Mouse (Mus musculus) heart, embryonic 16.5 days (tissue): ENCODE measurements around the gene Tlk1. TPM values are rescaled to one million over a fixed set of nuclear protein-coding genes. Genes with fewer than 3 reads are reported as not detected.

Experiments
- ATAC-seq: fragments of 200-750 bp; cut with Nextera tagmentation; replicated peaks from 2 replicates; pipeline ENCODE4 v1.8.0; 2017; ENCODE audit warnings: moderate number of reproducible peaks; ENCODE audit not compliant: insufficient read depth, low FRiP score; ENCODE audit errors: extremely low read depth
- H3K27ac ChIP-seq: fragments of 300-500 bp; sonication (generic); 2 replicates; pipeline ENCODE4 v1.5.1; 2014; ENCODE audit warnings: mild to moderate bottlenecking, low read length, control low read depth, moderate library complexity
- H3K27me3 ChIP-seq: fragments of 300-500 bp; sonication (generic); 2 replicates; pipeline ENCODE4 v1.6.1; 2014; ENCODE audit warnings: low read length, mixed read lengths; ENCODE audit not compliant: control insufficient read depth, insufficient read depth
- H3K36me3 ChIP-seq: fragments of 300-500 bp; sonication (generic); 2 replicates; pipeline ENCODE4 v1.6.1; 2014; ENCODE audit not compliant: control insufficient read depth, insufficient read depth
- H3K4me1 ChIP-seq: fragments of 300-500 bp; sonication (generic); 2 replicates; pipeline ENCODE4 v1.6.1; 2014; ENCODE audit warnings: low read length, mixed read lengths; ENCODE audit not compliant: control insufficient read depth, insufficient read depth
- H3K4me2 ChIP-seq: fragments of 300-500 bp; sonication (generic); 2 replicates; pipeline ENCODE4 v1.6.1; 2014; ENCODE audit warnings: low read depth, mild to moderate bottlenecking, control low read depth, low read length
- H3K4me3 ChIP-seq: fragments of 300-500 bp; sonication (generic); 2 replicates; pipeline ENCODE4 v1.5.1; 2014; ENCODE audit warnings: mild to moderate bottlenecking, control low read depth, low read length
- H3K9ac ChIP-seq: fragments of 300-500 bp; sonication (generic); 2 replicates; pipeline ENCODE4 v1.6.1; 2014; ENCODE audit warnings: low read length, control low read depth
- H3K9me3 ChIP-seq: fragments of 300-500 bp; sonication (generic); replicated peaks from 2 replicates; pipeline ENCODE4 v1.6.1; 2016; ENCODE audit warnings: low read length; ENCODE audit not compliant: control insufficient read depth
- WGBS: fragments of 180-500 bp; shearing (Covaris S2); extraction: QIAGEN DNeasy Blood & Tissue Kit; methylation state at CpG from one replicate; pipeline ENCODE4 v1.1.7; 2014; 5-methylcytosine and 5-hydroxymethylcytosine counted together
- polyA plus RNA-seq: library from polyadenylated mRNA; unstranded; fragments of >200 nt; fragmentation: Nextera tagmentation; extraction: Ambion mirVana; gene quantifications from 2 replicates; pipeline ENCODE4 v1.2.1, GENCODE M21; 2015

The Tlk1 gene
- polyA plus RNA-seq, 1 experiment from 2014 or later = 19.4 TPM

- Histone ChIP-seq H3K27ac (no peak overlapping the region), H3K4me3 (no peak overlapping the region), H3K9me3 (no peaks in the 10 kb centered on the region), H3K4me2 (no peak overlapping the region), H3K36me3 (peaks cover 38% of the 10 kb centered on the region), H3K27me3 (no peaks in the 10 kb centered on the region), H3K4me1 (no peaks in the 10 kb centered on the region), H3K9ac (no peak overlapping the region)
- 90% methylated on average over 5 of the region's 5 CpGs for WGBS
- no peak for ATAC-seq
Measured at GRCm38 (mm10) chr2:70741901-70742300, 83.6 kb downstream of the Tlk1 start.

- ATAC-seq = no peak
- WGBS = 77% methylated on average over 5 of the region's 5 CpGs
- peaks cover 4% of the 10 kb centered on the region; the same call in 1 of the 2 replicates for H3K4me1 ChIP-seq
Measured at GRCm38 (mm10) chr2:70736008-70736407, 89.5 kb downstream of the Tlk1 start.

GRCm38 (mm10) chr2:70735534-70735933 is 90.0 kb downstream of the Tlk1 start:
- Histone ChIP-seq H3K27ac (no peak overlapping the region), H3K9ac (no peak overlapping the region), H3K4me3 (no peak overlapping the region), H3K36me3 (peaks cover 13% of the 10 kb centered on the region), H3K9me3 (no peaks in the 10 kb centered on the region), H3K4me2 (no peak overlapping the region), H3K4me1 (peaks cover 4% of the 10 kb centered on the region; the same call in 1 of the 2 replicates), H3K27me3 (no peaks in the 10 kb centered on the region)
- ATAC-seq = no peak
- 64% methylated on average over 4 of the region's 4 CpGs for WGBS

More at GRCm38 (mm10) chr2:70736008-70736407, 89.5 kb downstream of the Tlk1 start:
- no peak overlapping the region for H3K4me3 ChIP-seq
- H3K9ac ChIP-seq = no peak overlapping the region
- H3K27me3 ChIP-seq = no peaks in the 10 kb centered on the region
- no peaks in the 10 kb centered on the region for H3K9me3 ChIP-seq
- no peak overlapping the region for H3K27ac ChIP-seq
- H3K36me3 ChIP-seq = peaks cover 13% of the 10 kb centered on the region
- H3K4me2 ChIP-seq = no peak overlapping the region

DNA sequence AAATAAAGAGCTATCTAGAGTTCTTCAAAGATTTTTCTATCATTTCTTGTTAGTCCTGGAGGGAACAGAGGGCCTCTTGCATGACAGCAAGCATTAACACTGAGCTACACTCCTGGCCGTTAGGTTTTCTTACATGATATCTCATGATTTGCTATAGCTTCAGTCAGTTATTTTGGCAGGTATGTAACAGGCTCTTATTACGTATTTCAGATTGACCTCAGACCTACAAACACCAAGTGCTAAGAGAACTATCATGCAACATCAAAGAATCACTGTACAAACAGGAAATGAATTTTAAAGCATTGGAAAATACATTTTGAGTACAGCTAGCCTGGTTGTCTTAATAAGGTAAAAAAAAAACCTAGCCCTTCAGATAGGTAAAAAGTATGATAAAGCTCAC is 98.4 kb downstream of the Tlk1 start:
- no peak overlapping the region for H3K9ac ChIP-seq
- 81% methylated on average over 2 of the region's 2 CpGs for WGBS
- ATAC-seq = no peak
- H3K4me1 ChIP-seq = peaks cover 4% of the 10 kb centered on the region; the same call in 1 of the 2 replicates
- no peak overlapping the region for H3K4me3 ChIP-seq
- H3K36me3 ChIP-seq = peaks cover 21% of the 10 kb centered on the region
- no peaks in the 10 kb centered on the region for H3K9me3 ChIP-seq
- H3K27ac ChIP-seq = no peak overlapping the region
- H3K27me3 ChIP-seq = no peaks in the 10 kb centered on the region
- H3K4me2 ChIP-seq = no peak overlapping the region

GRCm38 (mm10) chr2:70723610-70724243 is 101.8 kb downstream of the Tlk1 start:
- no peak overlapping the region for H3K9ac ChIP-seq
- no peak for ATAC-seq
- H3K9me3 ChIP-seq = no peaks in the 10 kb centered on the region
- no peak overlapping the region for H3K4me3 ChIP-seq
- H3K4me1 ChIP-seq = no peaks in the 10 kb centered on the region
- no peak overlapping the region for H3K27ac ChIP-seq
- peaks cover 39% of the 10 kb centered on the region for H3K36me3 ChIP-seq
- WGBS = 89% methylated on average over 9 of the region's 9 CpGs
- H3K27me3 ChIP-seq = no peaks in the 10 kb centered on the region
- no peak overlapping the region for H3K4me2 ChIP-seq

- H3K4me3 ChIP-seq = no peak overlapping the region
- H3K4me1 ChIP-seq = no peaks in the 10 kb centered on the region
- H3K27ac ChIP-seq = no peak overlapping the region
- H3K9me3 ChIP-seq = no peaks in the 10 kb centered on the region
- no peak for ATAC-seq
- no peak overlapping the region for H3K9ac ChIP-seq
- H3K36me3 ChIP-seq = peaks cover 37% of the 10 kb centered on the region
- no peak overlapping the region for H3K4me2 ChIP-seq
- 86% methylated on average over 4 of the region's 4 CpGs for WGBS
- H3K27me3 ChIP-seq = no peaks in the 10 kb centered on the region
Measured at GRCm38 (mm10) chr2:70710878-70711277, 114.7 kb downstream of the Tlk1 start.

DNA sequence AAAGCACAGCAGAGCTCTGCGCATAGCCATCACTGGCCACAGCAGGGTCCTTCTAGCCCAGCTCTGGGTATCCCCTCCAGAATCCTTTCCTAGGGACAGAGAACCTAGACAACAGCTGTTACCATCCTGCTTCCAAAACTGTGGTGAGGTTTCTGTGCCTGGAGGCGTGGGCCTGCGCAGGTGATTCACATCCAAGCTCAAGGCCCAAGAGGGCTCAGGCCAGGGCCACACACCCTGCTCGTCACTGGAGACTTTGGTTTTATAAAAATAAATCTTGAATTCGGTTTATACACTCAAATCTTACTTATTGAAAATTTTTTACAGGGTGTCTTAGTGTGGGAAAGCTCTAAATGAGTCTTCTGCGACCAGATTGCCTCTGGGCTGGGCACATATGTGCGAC is 115.3 kb downstream of the Tlk1 start:
- H3K9ac ChIP-seq = no peak overlapping the region
- no peaks in the 10 kb centered on the region for H3K27me3 ChIP-seq
- no peak overlapping the region for H3K4me3 ChIP-seq
- no peaks in the 10 kb centered on the region for H3K9me3 ChIP-seq
- H3K27ac ChIP-seq = no peak overlapping the region
- H3K4me1 ChIP-seq = no peaks in the 10 kb centered on the region
- no peak for ATAC-seq
- H3K4me2 ChIP-seq = no peak overlapping the region
- WGBS = 90% methylated on average over 7 of the region's 7 CpGs
- H3K36me3 ChIP-seq = peaks cover 33% of the 10 kb centered on the region

DNA sequence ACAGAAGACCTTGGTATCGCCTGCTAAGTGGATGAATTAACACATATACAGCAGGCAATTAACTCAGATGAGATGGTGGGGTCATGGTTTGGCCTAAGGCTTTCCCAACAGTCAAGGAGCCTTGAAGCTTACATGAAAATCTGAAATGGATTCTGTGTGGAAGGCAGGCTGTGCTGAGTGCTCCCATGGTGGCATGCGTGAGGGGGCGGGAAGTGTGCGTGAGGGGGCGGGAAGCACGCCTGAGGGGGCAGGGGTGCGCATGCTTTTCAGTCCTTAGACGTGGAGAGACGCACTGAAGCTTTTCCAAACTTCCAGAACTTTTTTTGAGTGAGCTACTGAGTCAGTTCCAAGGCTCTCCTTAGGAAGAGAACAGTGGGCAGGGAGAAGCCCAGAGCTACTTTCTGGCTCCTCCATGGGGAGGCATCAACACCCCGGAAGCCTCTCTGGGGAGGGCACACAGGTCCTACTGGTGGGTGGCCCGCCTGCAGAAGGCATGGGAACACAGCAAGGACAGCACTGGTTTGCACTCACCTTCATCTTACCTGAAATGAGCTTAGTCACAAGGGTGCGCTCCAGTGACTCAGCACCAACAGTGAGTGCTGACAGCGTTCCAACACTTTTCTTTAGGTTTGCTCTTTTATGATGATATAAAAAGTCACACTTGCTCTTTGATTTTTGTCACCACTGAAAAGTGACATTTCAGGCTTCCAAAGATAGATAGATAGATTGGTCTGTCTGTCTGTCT is 116.4 kb downstream of the Tlk1 start:
- no peak overlapping the region for H3K9ac ChIP-seq
- H3K4me2 ChIP-seq = no peak overlapping the region
- H3K9me3 ChIP-seq = no peaks in the 10 kb centered on the region
- H3K27me3 ChIP-seq = no peaks in the 10 kb centered on the region
- 73% methylated on average over 13 of the region's 13 CpGs for WGBS
- H3K36me3 ChIP-seq = peaks cover 24% of the 10 kb centered on the region
- 0 out of 2 replicates have a peak, but pooled peaks cover 4% of the 10 kb centered on the region for H3K4me1 ChIP-seq
- ATAC-seq = no peak
- H3K27ac ChIP-seq = no peak overlapping the region
- no peak overlapping the region for H3K4me3 ChIP-seq

GRCm38 (mm10) chr2:70702403-70702802 is 123.1 kb downstream of the Tlk1 start:
- Histone ChIP-seq H3K36me3 (no peaks in the 10 kb centered on the region; the same call in 1 of the 2 replicates), H3K9me3 (peaks cover 6% of the 10 kb centered on the region), H3K27me3 (no peaks in the 10 kb centered on the region), H3K4me2 (no peak overlapping the region), H3K27ac (no peak overlapping the region), H3K9ac (no peak overlapping the region), H3K4me3 (no peak overlapping the region), H3K4me1 (peaks cover 12% of the 10 kb centered on the region; the same call in 1 of the 2 replicates)
- no peak for ATAC-seq
- 23% methylated on average over 5 of the region's 5 CpGs for WGBS
